ENCODE assay signal across 14 mouse cellular contexts in the genomic region with DNA sequence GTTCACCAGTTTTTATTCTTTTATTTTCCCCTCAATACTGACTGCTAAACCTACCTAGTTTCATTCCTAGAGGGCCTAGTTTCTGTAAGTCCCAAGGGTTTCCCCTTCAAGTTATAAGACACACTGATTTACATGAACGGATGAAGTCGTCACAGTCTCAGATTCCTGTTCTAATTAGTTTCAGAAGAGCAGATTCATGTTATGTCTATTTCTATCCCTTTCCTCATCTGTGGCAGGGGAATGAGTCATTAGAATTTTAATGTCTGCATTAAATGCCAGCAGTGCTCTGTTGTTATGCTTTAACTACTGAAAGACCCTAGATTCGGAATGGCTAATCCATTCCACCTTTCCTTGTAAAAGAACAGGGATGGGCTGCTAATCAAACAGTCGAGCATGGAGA.
A peak's percentile ranks its signal among the peaks of the same experiment; 100 is the strongest.
DNase-seq lines count a peak whose midpoint lies in the region; ATAC-seq and TF ChIP-seq lines count a peak whose summit lies in the region.
"Had no signal": no experiment of that assay in that cellular context is flagged by ENCODE, and none has a peak within 500 bp of the region (broad histone marks: within the 10 kb centered on the region; RNA-seq: fewer than 3 reads in every experiment).

No protein-coding gene starts in this region.

- H3K36me3 ChIP-seq in kidney, embryonic 16.5 days (ENCODE audit: insufficient read depth, low read length), result no peaks in the 10 kb centered on the region
- H3K36me3 ChIP-seq in midbrain, embryonic 16.5 days (ENCODE audit: control insufficient read depth, insufficient read depth, low read length), result no peaks in the 10 kb centered on the region
- H3K36me3 ChIP-seq in intestine, embryonic 15.5 days, result no peaks in the 10 kb centered on the region
- no peaks in the 10 kb centered on the region for H3K36me3 ChIP-seq in lung, postnatal 0 days (ENCODE audit: insufficient read depth, low read length)

- no peaks in the 10 kb centered on the region for H3K4me1 ChIP-seq in kidney, embryonic 16.5 days (ENCODE audit: insufficient read depth, low read length)
- peaks cover 2% of the 10 kb centered on the region for H3K4me1 ChIP-seq in midbrain, embryonic 16.5 days (ENCODE audit: control insufficient read depth, insufficient read depth, low read length)
- no peaks in the 10 kb centered on the region for H3K4me1 ChIP-seq in intestine, embryonic 15.5 days (replicated peaks)
- no peaks in the 10 kb centered on the region for H3K4me1 ChIP-seq in lung, postnatal 0 days (ENCODE audit: insufficient read depth, low read depth, low read length)

- DNase-seq in kidney, adult 9 months, result no peak
- peak; percentile 68 for DNase-seq in 3T3-L1 (ENCODE audit: low read depth, low spot score)
- peak; percentile 28 for DNase-seq in R1 (ENCODE audit: low read depth, low spot score)
- no peak for DNase-seq in lung, postnatal 0 days (ENCODE audit: low spot score)
- DNase-seq: cerebellum, adult 18-20 months; heart, adult 2 months; heart, postnatal 10 days; kidney, postnatal 4 days; lung, postnatal 14 days had no signal

- no peak for TF ChIP-seq CTCF in lung, postnatal 0 days (IDR thresholded peaks at IDR 0.05)

- no peaks in the 10 kb centered on the region for H3K27me3 ChIP-seq in kidney, embryonic 16.5 days (ENCODE audit: insufficient read depth, low read length)
- no peaks in the 10 kb centered on the region for H3K27me3 ChIP-seq in midbrain, embryonic 16.5 days (ENCODE audit: control insufficient read depth, insufficient read depth, low read depth, low read length)
- H3K27me3 ChIP-seq in intestine, embryonic 15.5 days (replicated peaks), result no peaks in the 10 kb centered on the region
- no peaks in the 10 kb centered on the region for H3K27me3 ChIP-seq in lung, postnatal 0 days (replicated peaks; ENCODE audit: insufficient read depth, low read length)

- WGBS in kidney, embryonic 16.5 days, result 28% methylated on average over 4 of the region's 4 CpGs
- 21% methylated on average over 4 of the region's 4 CpGs for WGBS in midbrain, embryonic 16.5 days
- 66% methylated on average over 4 of the region's 4 CpGs for WGBS in intestine, embryonic 15.5 days
- 66% methylated on average over 4 of the region's 4 CpGs for WGBS in lung, postnatal 0 days

- TF ChIP-seq EP300 in lung, postnatal 0 days (IDR thresholded peaks at IDR 0.05), result no peak

- no peak overlapping the region for H3K27ac ChIP-seq in kidney, embryonic 16.5 days (ENCODE audit: low read length)
- H3K27ac ChIP-seq in midbrain, embryonic 16.5 days (ENCODE audit: low read length), result no peak overlapping the region
- H3K27ac ChIP-seq in intestine, embryonic 15.5 days, result no peak overlapping the region
- no peak overlapping the region for H3K27ac ChIP-seq in lung, postnatal 0 days (ENCODE audit: low read length)
- H3K27ac ChIP-seq: heart, adult 2 months had no signal

- H3K4me3 ChIP-seq in kidney, embryonic 16.5 days (ENCODE audit: low read length), result no peak overlapping the region
- H3K4me3 ChIP-seq in midbrain, embryonic 16.5 days (ENCODE audit: low read depth, low read length), result no peak overlapping the region
- no peak overlapping the region for H3K4me3 ChIP-seq in intestine, embryonic 15.5 days (replicated peaks)
- no peak overlapping the region for H3K4me3 ChIP-seq in lung, postnatal 0 days (ENCODE audit: low read depth, low read length)
- H3K4me3 ChIP-seq: heart, adult 2 months had no signal

- ATAC-seq in kidney, embryonic 16.5 days (ENCODE audit: low FRiP score, low TSS enrichment), result peak; percentile 19; the same call in 1 of the 2 replicates
- ATAC-seq in midbrain, embryonic 16.5 days, result 0 out of 2 replicates have a peak, but pooled peaks have one; percentile 39
- no peak for ATAC-seq in intestine, embryonic 15.5 days
- ATAC-seq in lung, postnatal 0 days, result no peak
- ATAC-seq: intestine, embryonic 16.5 days had no signal

- no peak overlapping the region for H3K9ac ChIP-seq in kidney, embryonic 16.5 days (replicated peaks; ENCODE audit: low read length)
- H3K9ac ChIP-seq in midbrain, embryonic 16.5 days (ENCODE audit: low read depth, low read length), result no peak overlapping the region
- no peak overlapping the region for H3K9ac ChIP-seq in intestine, embryonic 15.5 days
- H3K9ac ChIP-seq in lung, postnatal 0 days (replicated peaks; ENCODE audit: low read depth), result no peak overlapping the region

- H3K4me2 ChIP-seq in kidney, embryonic 16.5 days (replicated peaks; ENCODE audit: low read depth, low read length), result no peak overlapping the region
- H3K4me2 ChIP-seq in midbrain, embryonic 16.5 days (ENCODE audit: low read length), result no peak overlapping the region
- no peak overlapping the region for H3K4me2 ChIP-seq in intestine, embryonic 15.5 days (replicated peaks)
- no peak overlapping the region for H3K4me2 ChIP-seq in lung, postnatal 0 days (replicated peaks; ENCODE audit: low read depth, low read length)
- H3K4me2 ChIP-seq: liver, embryonic 11.5 days had no signal

- H3K9me3 ChIP-seq in kidney, embryonic 16.5 days (ENCODE audit: low read length), result no peaks in the 10 kb centered on the region
- no peaks in the 10 kb centered on the region for H3K9me3 ChIP-seq in midbrain, embryonic 16.5 days (replicated peaks; ENCODE audit: control insufficient read depth, low read length, poor library complexity, severe bottlenecking)
- no peaks in the 10 kb centered on the region for H3K9me3 ChIP-seq in intestine, embryonic 15.5 days
- H3K9me3 ChIP-seq in lung, postnatal 0 days (ENCODE audit: low read length), result no peaks in the 10 kb centered on the region

Comparison
In these comparisons a context has a peak if more than half of its experiments do, and no peak if none do; other contexts are left out.
1. ATAC-seq: peak in kidney, embryonic 16.5 days (single experiment) and midbrain, embryonic 16.5 days (single experiment); none in intestine, embryonic 15.5 days (single experiment) and lung, postnatal 0 days (single experiment).
2. DNase-seq: peak in 3T3-L1 (single experiment) and R1 (single experiment); none in kidney, adult 9 months (single experiment) and lung, postnatal 0 days (single experiment).